Mouse (Mus musculus) embryonic fibroblast, embryonic 13.5 days (primary cell): ENCODE data around the gene Ubtd2. TPM values are rescaled to one million over a fixed set of nuclear protein-coding genes. Genes with fewer than 3 reads are reported as not detected.
A peak's percentile ranks its signal among the peaks of the same experiment; 100 is the strongest.

Experiments
- H3K27ac ChIP-seq: 2 replicates; pipeline ENCODE4 v1.5.1; 2012; ENCODE audit warnings: low read length, control low read depth, inconsistent platforms; ENCODE audit not compliant: insufficient read depth
- H3K4me1 ChIP-seq: 2 replicates; pipeline ENCODE4 v1.6.1; 2011; ENCODE audit warnings: low read length; ENCODE audit not compliant: control insufficient read depth, insufficient read depth
- H3K4me3 ChIP-seq: 2 replicates; pipeline ENCODE4 v1.5.1; 2011; ENCODE audit warnings: mild to moderate bottlenecking, control low read depth, low read length; ENCODE audit not compliant: insufficient read depth
- CTCF ChIP-seq: IDR thresholded peaks from 2 replicates; pipeline ENCODE4 v1.5.1; 2011; ENCODE audit warnings: mild to moderate bottlenecking, control low read depth, low read length, moderate library complexity, borderline replicate concordance; ENCODE audit not compliant: insufficient read depth
- POLR2A ChIP-seq: IDR thresholded peaks from 2 replicates; pipeline ENCODE4 v1.6.1; 2011; ENCODE audit warnings: low read depth, mild to moderate bottlenecking, control low read depth, low read length, moderate library complexity
- polyA plus RNA-seq: library from polyadenylated mRNA; stranded (reverse); fragments of >200 nt; gene quantifications from 2 replicates; pipeline ENCODE4 v1.2.4, GENCODE M21; 2011; ENCODE audit warnings: low read depth; ENCODE audit not compliant: missing spikeins, insufficient read length

Ubtd2 gene
- polyA plus RNA-seq = 37.1 and 47.0 TPM in 2 replicates

DNA sequence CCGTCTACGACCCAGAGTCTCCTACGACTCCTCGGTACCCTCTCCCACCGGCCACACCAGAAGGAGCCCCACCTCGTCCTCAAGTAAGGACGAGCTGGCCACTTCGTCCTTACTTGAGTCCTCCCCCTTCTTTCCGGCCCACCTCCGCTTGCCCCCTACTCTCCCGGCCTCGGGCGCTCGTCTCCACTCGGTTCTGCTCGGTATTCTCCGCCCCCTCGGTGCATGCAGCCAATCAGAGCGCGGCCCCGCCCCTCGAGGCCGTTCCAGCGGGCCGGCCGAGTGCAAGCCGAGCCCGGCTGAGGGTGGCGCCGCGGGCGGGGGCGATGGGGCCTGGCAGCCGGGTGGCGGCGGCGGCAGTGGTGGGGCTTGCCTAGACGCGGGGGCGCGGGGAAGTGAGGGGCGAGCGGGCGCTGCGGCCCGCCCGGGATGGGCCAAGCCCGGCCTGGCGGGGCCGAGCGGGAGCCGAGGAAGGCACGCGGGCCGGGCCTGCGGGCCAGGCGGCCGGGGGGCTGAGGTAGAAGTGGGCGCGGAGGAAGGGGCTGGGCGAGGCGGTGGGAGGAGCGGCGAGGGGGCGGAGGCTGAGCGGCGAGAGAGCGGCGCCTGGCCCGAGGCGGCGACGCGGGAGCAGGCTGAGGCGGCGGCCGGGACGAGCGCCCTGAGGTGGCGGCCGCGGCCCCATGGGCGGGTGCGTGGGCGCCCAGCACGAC is at the start of gene Ubtd2:
Gene Ubtd2, plus strand, starts transcription at position 571 of the 707 bp plus-strand sequence.
- TF ChIP-seq POLR2A = peak; percentile 75
- no peak for TF ChIP-seq CTCF
- peaks cover 4% of the 10 kb centered on the region for H3K4me1 ChIP-seq
- H3K4me3 ChIP-seq = peak within 1 kb of the TSS; percentile 95
- peak within 1 kb of the TSS; percentile 87 for H3K27ac ChIP-seq

DNA sequence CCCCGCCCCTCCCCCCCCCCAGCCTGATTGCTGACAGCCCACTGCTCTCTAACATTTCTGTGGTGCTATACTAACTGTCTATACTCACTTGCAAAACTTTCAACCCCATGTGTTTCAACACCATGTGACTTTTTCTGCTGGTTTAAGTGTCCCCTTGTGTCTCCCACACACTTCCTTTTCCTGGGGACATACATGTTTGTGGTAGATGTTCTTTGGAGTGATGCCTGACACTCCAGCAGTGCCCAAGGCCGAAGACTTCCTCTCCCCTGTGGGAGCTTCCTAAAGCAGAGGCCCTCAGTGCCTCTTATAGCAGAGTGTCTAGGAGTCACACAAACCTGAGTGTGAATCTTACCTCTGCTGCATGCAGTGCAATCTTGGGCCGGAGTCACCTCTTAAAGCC is 47.3 kb upstream of the Ubtd2 start:
- Histone ChIP-seq H3K4me3 (no peak overlapping the region), H3K4me1 (0 out of 2 replicates have a peak, but pooled peaks cover 3% of the 10 kb centered on the region), H3K27ac (no peak overlapping the region)
- TF ChIP-seq CTCF (no peak), POLR2A (no peak)

DNA sequence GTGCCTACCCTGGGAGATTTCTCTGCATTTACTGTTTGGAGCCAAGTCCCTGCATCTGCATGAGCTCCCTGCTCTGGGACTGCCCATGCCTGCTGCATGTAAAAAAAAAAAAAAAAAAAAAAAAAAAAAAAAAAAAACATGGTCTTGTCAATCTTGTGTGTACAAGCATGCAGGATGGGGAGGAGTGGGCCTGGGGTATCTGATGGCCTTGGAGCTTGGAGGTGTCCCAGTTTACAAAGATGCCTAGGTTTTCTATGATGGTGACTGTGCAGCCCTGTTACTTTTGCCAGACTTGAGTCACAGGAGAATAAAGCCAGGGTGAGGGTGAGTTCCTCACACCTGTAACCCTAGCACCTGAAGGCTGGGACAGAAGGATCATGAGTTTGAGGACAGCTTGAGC is 46.1 kb upstream of the Ubtd2 start:
- H3K27ac ChIP-seq = no peak overlapping the region
- no peak for TF ChIP-seq CTCF
- TF ChIP-seq POLR2A = no peak
- no peak overlapping the region for H3K4me3 ChIP-seq
- 0 out of 2 replicates have a peak, but pooled peaks cover 3% of the 10 kb centered on the region for H3K4me1 ChIP-seq

DNA sequence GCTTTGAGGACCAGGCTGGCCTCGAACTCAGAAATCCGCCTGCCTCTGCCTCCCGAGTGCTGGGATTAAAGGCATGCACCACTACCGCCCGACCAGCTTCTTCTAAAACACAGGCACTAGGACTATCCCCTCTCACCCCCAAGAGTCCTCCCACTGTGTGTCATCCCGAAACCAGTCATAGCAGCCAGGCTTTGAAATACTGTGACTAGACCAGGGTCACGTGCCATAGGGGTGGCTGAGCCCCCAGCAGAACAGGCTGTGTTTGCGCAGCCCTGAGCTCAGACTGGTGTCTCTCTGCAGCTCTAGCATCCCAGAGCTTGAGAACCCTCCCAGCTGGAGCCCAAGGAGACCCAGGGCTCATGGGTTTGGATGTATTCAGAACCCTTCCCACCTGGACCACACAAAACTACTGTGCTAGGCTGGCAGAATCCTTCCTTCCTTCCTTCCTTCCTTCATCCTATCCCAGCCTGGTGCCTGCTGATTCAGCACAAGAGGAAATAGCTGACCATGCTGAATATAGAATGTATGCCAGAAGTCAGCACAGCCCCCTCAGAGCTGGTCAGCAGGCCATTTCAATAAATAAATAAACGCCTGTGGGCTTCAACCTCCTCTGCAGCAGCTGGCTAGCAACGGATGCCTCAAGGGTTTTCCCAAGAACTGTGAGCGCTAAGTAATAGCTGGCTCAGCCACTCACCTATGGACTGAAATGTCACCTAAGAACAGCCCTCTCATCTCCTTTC is 45.2 kb upstream of the Ubtd2 start:
- no peaks in the 10 kb centered on the region for H3K4me1 ChIP-seq
- H3K4me3 ChIP-seq = no peak overlapping the region
- TF ChIP-seq CTCF = no peak
- TF ChIP-seq POLR2A = no peak
- no peak overlapping the region for H3K27ac ChIP-seq

GRCm38 (mm10) chr11:32420001-32420400 is 35.2 kb upstream of the Ubtd2 start:
- Histone ChIP-seq H3K27ac (no peak overlapping the region), H3K4me1 (no peaks in the 10 kb centered on the region), H3K4me3 (no peak overlapping the region)
- no peak for TF ChIP-seq CTCF

DNA sequence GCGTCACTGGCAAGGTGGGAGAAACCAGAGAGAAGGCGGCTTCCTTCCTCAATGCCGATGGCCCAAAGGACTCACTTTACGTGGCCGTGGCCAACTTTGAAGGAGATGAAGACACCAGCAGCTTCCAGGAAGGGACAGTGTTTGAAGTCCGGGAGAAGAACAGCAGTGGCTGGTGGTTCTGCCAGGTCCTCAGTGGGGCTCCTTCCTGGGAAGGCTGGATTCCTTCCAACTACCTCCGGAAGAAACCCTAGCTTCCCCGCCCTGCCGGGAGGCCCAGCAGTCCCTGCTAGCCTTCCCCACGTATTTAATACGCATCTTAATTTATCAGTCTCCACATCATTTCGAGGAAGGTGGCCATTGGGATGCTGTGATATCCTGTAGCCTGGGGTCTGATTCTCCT is 31.9 kb upstream of the Ubtd2 start:
- H3K4me3 ChIP-seq = no peak overlapping the region
- no peak overlapping the region for H3K27ac ChIP-seq
- H3K4me1 ChIP-seq = no peaks in the 10 kb centered on the region
- TF ChIP-seq POLR2A = no peak
- no peak for TF ChIP-seq CTCF

DNA sequence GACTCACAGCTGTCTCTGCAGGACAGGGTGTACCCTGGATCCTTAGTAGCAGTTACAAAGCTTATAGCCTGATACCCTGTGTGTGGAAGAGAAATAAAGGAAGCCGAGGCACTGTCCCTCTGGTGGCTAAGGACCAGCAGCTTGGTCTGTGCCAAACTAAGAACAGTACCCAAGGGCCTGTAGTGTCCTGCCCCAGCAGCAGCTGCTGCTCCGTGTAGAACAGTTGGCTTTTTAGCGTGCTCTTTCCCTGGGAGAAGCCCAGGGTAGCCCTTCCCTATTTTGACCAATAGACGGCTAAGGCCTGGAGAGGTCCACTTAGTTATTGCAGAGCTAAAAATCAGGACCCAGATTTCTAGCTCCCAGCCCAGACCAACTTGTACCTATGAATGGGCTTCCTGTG is 30.6 kb upstream of the Ubtd2 start:
- no peak overlapping the region for H3K27ac ChIP-seq
- TF ChIP-seq POLR2A (no peak), CTCF (no peak)
- no peak overlapping the region for H3K4me3 ChIP-seq

GRCm38 (mm10) chr11:32425043-32425658 is 30.0 kb upstream of the Ubtd2 start:
- Histone ChIP-seq H3K4me1 (no peaks in the 10 kb centered on the region), H3K27ac (no peak overlapping the region), H3K4me3 (no peak overlapping the region)
- TF ChIP-seq CTCF (no peak), POLR2A (no peak)

More for the DNA sequence above, 30.6 kb upstream of the Ubtd2 start:
- H3K4me1 ChIP-seq = no peaks in the 10 kb centered on the region

- no peak for TF ChIP-seq POLR2A
- TF ChIP-seq CTCF = no peak
- no peak overlapping the region for H3K27ac ChIP-seq
Observed at GRCm38 (mm10) chr11:32427537-32427936, 27.6 kb upstream of the Ubtd2 start.

More at GRCm38 (mm10) chr11:32427537-32427936, 27.6 kb upstream of the Ubtd2 start:
- H3K4me3 ChIP-seq = no peak overlapping the region
- no peaks in the 10 kb centered on the region for H3K4me1 ChIP-seq
